Mouse (Mus musculus): ENCODE results near the gene Sox18.
A peak's percentile ranks its signal among the peaks of the same experiment; 100 is the strongest.

Gene Sox18

GRCm38 (mm10) chr2:181679951-181680715 is 8.7 kb upstream of the Sox18 start, which contains the start of gene Tcea2:
Tcea2 (plus strand) TSS chr2:181680310.
- DNase-seq = peak; percentile 82 to 83

DNA sequence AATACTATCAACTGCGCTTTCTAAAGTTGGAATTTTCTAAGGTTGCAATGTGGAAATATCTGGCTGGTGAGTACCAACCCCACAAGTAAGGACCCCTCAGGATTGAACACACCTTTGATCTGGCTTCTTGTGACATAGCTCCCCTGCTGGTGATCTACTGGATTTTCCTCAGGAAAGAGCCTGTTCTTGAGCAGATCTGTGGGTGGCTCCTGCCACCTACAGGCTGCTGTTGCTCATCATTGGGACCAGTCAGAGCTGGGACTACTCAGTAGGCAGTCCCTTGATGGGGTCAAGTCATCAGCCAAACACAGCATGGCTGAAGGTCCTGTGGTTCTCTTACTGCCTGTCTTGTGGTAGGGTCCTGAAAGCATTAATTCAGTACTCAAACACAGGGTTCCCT is 7.3 kb upstream of the Sox18 start:
- DNase-seq = peak; percentile 67 to 70

DNA sequence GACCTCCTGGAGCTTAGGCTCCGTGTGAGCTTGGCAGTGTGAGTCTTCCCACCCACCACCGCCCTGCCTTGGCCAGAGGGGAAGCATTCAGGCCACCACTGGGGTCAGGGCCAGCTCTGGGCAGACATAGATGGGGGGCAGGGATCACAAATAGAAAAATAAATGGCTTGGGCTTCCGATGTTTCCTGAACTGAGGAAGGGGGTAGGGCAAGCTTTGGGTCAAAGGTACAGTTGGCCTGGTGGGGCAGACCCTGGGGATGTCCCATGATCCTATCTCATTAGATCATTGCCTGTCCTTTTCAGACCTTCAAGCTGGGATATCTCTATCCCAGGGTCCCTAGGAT is 6.3 kb upstream of the Sox18 start:
- DNase-seq = no peak

DNA sequence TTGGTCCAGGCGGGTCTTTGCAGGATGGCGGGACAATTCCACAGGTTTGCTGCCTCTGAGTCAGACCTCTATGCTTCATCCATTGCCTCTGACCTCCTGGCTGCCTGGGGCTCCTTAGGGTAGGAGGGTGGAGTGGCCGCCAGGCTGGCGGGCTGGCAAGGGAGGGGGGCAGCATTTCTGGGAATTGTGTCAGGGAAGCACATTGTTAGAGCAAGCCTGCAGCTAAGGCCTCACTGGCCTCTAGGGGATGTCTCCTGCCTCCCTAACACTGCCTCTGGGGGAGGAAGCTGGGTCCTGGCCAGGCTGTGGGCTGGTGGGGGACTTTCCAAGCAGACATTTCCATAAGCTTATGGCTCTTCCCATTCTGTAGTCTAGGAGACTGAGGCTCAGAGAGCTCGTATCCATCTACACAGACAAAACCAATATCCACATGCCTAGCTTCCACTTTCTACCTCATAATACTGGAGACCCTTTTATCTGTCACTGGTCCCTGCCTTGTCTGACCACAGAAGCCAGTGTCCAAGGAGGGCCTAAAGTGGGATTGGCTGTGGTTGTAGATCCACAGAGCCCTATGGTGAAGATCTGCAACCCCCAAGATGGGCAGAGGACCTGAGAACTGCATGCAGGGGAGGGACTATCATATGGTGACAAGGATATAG is 5.8 kb upstream of the Sox18 start:
- DNase-seq = no peak

DNA sequence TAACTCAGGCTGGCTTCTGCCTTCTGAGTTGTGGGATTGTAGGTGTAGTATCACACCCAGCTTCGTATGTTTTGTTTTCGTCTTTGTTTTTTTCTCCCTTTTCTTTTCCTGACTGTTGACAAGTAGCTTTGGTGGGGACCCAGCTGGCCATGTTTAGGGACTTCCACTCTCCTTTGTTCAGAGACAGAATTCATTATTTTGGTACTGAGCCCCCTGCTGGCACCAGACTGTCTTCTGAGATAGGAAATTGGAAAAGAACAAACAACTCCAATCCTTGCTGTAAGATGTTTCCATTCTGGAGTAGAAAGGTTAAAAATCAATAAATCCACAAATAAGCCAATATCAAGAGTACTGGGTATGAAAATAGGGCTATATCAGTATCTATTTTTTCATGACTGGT is 5.0 kb upstream of the Sox18 start:
- no peak for DNase-seq

DNA sequence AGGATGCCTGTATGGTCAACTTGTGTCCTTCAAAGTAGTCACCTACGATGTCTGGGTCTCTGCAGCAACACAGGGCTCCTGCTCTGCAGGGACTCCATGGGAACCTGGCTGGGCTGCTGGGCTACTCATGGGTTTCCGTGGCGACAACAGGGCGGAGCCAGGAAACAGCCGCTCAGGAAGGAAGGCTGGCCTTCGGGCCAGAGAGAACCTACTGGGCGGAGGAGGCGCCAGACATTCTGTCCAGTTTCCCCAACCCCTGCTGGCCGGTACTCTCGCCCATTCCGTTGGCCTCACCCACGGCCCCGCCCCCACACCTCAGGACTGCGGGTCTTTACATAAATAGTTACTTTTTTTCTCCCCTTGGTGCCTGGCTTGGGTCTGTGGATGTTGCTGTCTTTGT is 4.0 kb upstream of the Sox18 start:
- peak; percentile 37 to 53 for DNase-seq

DNA sequence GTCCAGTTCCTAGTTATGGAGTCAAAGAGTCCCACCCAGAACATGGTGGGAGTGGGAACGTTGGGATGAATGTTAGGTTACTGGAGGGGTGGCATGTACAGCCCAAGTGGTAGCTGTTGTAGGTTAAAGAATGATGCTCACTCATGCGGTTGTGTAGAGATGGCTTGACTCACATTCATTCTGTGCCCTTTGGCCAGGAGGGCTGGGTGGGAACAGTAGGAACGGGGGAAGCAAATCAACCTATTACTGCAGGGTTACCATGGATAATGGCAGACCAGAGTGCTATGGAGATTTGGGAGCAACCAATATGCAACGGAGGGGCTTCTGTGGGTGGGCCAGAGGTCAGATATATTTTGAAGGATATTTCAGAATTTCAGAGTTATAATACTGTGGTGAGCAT is 3.5 kb upstream of the Sox18 start:
- no peak for DNase-seq

DNA sequence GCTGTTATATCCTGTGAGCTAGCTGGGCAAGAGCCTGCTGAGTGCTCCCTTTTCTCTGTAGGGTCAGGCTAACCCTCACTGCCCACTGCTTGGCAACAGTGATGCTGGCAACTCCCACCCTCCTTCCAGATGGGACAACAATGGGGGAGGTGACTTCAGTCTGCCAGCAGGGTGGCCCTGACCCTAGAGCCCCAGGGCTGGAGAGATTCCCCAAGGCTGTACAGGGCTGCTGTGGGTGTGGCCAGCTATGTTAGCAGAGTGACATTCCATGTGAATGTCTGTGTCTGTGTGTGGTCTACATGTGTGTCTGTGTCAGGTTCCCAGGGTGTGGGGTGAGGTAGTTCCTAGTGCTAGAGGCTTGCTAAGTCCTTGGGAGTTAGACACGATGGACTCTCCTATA is 2.1 kb upstream of the Sox18 start:
- no peak for DNase-seq

DNA sequence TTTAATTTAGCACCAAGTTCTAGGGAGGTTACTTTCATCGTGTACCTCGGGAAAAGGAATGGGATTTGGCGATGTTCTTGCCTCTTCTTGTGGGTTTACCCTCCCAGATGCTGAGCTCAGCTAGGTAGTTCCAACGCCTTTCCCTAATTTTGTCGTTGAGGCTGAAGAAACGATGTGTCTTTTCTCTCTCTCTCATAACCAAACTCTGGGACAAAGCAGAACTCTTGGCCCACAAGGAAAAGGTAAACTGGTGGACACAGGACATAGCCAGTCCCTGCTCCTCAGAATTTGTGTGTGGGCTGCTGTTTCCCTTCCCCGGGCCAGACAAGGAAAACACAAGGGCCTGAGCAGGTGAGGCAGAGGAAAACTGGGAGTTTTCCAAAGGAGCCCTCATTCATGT is 544 bp upstream of the Sox18 start:
- no peak for DNase-seq

- DNase-seq = no peak
These were observed 528 bp downstream of the Sox18 start for GRCm38 (mm10) chr2:181670913-181671311.

DNA sequence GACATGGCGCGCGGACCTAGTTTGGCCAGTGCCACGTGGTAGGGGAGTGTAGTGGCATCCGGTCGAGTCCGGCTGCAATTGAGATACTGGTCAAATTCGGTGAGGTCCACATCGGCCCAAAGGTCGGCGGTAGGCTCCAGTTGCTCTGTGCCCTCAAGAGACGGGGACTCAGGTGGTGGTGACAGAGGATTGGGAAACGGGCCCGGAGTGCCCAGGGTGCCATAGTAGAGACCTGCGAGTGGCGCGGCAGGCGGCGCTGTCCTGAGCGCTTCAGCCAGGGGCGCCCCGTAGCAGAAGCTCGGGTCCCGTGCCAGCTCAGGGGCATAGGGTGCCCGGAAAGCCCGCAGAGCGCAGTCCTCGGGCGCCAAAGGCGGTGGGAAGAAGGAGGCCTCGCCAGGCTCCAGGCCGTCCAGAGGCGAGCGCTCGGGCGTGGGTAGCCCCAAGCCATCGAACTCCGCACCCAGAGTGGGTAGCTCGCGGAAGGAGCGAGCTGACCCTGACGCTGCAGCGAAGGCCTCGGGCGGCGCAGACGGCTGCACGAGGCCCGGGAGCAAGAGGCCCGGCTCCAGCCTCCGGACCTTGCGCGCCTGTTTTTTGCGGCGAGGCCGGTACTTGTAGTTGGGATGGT is 1.0 kb downstream of the Sox18 start:
- DNase-seq = no peak

- no peak for DNase-seq
These were observed 8.2 kb downstream of the Sox18 start for GRCm38 (mm10) chr2:181663298-181663630.

GRCm38 (mm10) chr2:181662620-181663297 is 8.7 kb downstream of the Sox18 start:
- DNase-seq = no peak

- DNase-seq = peak; percentile 80 to 82
These were observed 11.8 kb downstream of the Sox18 start for GRCm38 (mm10) chr2:181659609-181660055.

GRCm38 (mm10) chr2:181658930-181659555 is 12.4 kb downstream of the Sox18 start:
- peak in 1 of 2 experiments; percentile 34 for DNase-seq

DNA sequence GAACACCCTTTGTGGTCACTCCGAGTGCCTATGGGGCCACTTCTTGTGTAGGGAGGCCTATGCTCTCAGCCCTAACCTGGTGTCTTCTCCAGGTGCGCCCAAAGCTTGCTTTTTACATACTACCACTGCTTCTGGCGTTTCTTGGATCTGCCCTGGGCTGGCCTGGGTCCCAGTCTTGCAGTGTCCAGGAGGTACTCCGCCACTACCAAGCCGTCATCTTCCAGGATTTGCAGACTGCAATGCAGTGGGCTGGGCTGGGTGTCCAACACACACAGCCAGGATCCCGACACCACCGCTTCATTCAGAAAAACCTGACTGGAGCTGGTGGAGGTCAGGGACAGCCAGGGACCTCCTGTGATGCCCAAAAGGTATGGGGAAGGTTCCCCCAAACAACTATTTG is 12.9 kb downstream of the Sox18 start:
- no peak for DNase-seq

DNA sequence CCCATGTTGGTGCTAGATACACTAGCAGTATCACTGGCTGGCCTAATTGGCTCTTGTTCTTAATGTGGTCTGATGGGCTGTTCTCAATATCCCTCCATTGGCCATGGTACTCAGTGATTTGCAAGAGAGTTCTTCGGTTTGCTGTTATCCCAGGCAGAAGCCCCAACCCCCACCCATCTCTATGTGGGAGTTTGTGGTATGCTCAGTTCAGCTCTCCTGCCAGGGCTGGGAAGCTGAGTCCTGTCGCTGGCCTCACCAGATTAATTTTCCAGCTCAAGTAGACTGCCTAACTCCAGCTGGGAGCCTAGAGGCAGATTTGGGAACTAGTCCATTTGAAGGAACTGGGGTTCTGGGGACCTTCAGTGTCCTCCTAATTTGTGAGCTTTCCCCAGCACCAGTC is 14.0 kb downstream of the Sox18 start:
- no peak for DNase-seq

GRCm38 (mm10) chr2:181656734-181657133 is 14.7 kb downstream of the Sox18 start, which contains the start of gene Gm29797:
Gm29797 (plus strand) TSS chr2:181657034.
- no peak for DNase-seq

- DNase-seq = no peak
These were observed 17.9 kb downstream of the Sox18 start for GRCm38 (mm10) chr2:181653523-181653922.

DNA sequence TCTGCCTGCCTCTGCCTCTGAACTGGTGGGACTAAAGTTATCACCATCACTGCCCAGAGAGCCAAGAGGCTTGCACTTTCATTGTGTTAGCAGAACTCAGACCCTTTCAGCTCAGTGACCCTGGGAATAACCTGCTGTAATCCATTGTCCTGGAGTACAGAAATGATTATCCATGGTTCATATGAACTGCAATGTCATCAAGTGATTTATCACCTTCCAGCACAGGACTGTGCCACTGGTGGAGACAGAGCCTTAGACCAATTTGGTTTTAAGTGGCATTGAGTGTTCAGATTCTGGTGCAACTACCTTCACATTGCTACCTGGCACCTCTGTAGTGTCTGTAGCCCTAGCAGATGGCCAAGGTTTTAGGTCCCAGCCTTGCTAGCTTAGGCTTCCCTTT is 18.4 kb downstream of the Sox18 start:
- no peak for DNase-seq

GRCm38 (mm10) chr2:181648926-181649325 is 22.5 kb downstream of the Sox18 start:
- no peak for DNase-seq

GRCm38 (mm10) chr2:181646626-181647472 is 24.6 kb downstream of the Sox18 start:
- DNase-seq = no peak

Measured in cerebellum, adult 18-20 months (tissue).